Mouse (Mus musculus) embryonic facial prominence, embryonic 12.5 days (tissue): ENCODE measurements around the gene Rpl9-ps6. TPM values are rescaled to one million over a fixed set of nuclear protein-coding genes. Genes with fewer than 3 reads are reported as not detected.

Experiments
- ATAC-seq: fragments of 200-750 bp; cut with Nextera tagmentation; 2 replicates; pipeline ENCODE4 v1.8.0; 2017; ENCODE audit not compliant: insufficient number of reproducible peaks, insufficient read depth, low FRiP score, low TSS enrichment
- H3K27ac ChIP-seq: fragments of 300-500 bp; sonication (generic); 2 replicates; pipeline ENCODE4 v1.5.1; 2016; ENCODE audit warnings: mild to moderate bottlenecking
- H3K27me3 ChIP-seq: fragments of 300-500 bp; sonication (generic); 2 replicates; pipeline ENCODE4 v1.6.1; 2016; ENCODE audit warnings: mild to moderate bottlenecking, moderate library complexity
- H3K36me3 ChIP-seq: fragments of 300-500 bp; sonication (generic); 2 replicates; pipeline ENCODE4 v1.6.1; 2016; ENCODE audit warnings: mild to moderate bottlenecking
- H3K4me1 ChIP-seq: fragments of 300-500 bp; sonication (generic); 2 replicates; pipeline ENCODE4 v1.6.1; 2016
- H3K4me2 ChIP-seq: fragments of 300-500 bp; sonication (generic); replicated peaks from 2 replicates; pipeline ENCODE4 v1.6.1; 2016; ENCODE audit warnings: mild to moderate bottlenecking, moderate library complexity
- H3K4me3 ChIP-seq: fragments of 300-500 bp; sonication (generic); 2 replicates; pipeline ENCODE4 v1.5.1; 2016; ENCODE audit warnings: mild to moderate bottlenecking
- H3K9ac ChIP-seq: fragments of 300-500 bp; sonication (generic); 2 replicates; pipeline ENCODE4 v1.6.1; 2016; ENCODE audit warnings: mild to moderate bottlenecking, moderate library complexity
- H3K9me3 ChIP-seq: fragments of 300-500 bp; sonication (generic); 2 replicates; pipeline ENCODE4 v1.6.1; 2016; ENCODE audit warnings: mild to moderate bottlenecking, moderate library complexity
- WGBS: fragments of 180-500 bp; shearing (Covaris S2); methylation state at CpG from one replicate; pipeline ENCODE4 v1.1.7; 2016; 5-methylcytosine and 5-hydroxymethylcytosine counted together
- polyA plus RNA-seq: library from polyadenylated mRNA; unstranded; fragments of >200 nt; fragmentation: Nextera tagmentation; extraction: Ambion mirVana; gene quantifications from 2 replicates; pipeline ENCODE4 v1.2.1, GENCODE M21; 2016

Gene Rpl9-ps6
- 79.9 and 82.6 TPM in 2 replicates for polyA plus RNA-seq

- Histone ChIP-seq H3K4me1 (no peaks in the 10 kb centered on the region), H3K27me3 (no peaks in the 10 kb centered on the region), H3K4me3 (no peak within 1 kb of the TSS), H3K27ac (no peak within 1 kb of the TSS), H3K9ac (no peak within 1 kb of the TSS), H3K9me3 (no peaks in the 10 kb centered on the region), H3K36me3 (no peaks in the 10 kb centered on the region), H3K4me2 (no peak within 1 kb of the TSS)
- WGBS = 82% methylated on average over 6 of the region's 6 CpGs
- no peak for ATAC-seq
Observed at GRCm38 (mm10) chr19:32466478-32466877, at the start of gene Rpl9-ps6. TSS of gene Rpl9-ps6 (minus strand) at chr19:32466578.

- no peak for ATAC-seq
- H3K4me1 ChIP-seq = 0 out of 2 replicates have a peak, but pooled peaks cover 3% of the 10 kb centered on the region
- H3K4me2 ChIP-seq = no peak overlapping the region
- 0 out of 2 replicates have a peak, but pooled peaks cover 4% of the 10 kb centered on the region for H3K9me3 ChIP-seq
- WGBS = 42% methylated on average over 1 of the region's 1 CpGs
- peaks cover 53% of the 10 kb centered on the region for H3K36me3 ChIP-seq
- no peak overlapping the region for H3K4me3 ChIP-seq
- H3K27me3 ChIP-seq = no peaks in the 10 kb centered on the region
- no peak overlapping the region for H3K9ac ChIP-seq
- no peak overlapping the region for H3K27ac ChIP-seq
Observed at GRCm38 (mm10) chr19:32512518-32512917, 46.1 kb upstream of the Rpl9-ps6 start.

- 94% methylated on average over 6 of the region's 6 CpGs for WGBS
- peaks cover 48% of the 10 kb centered on the region for H3K36me3 ChIP-seq
- no peak for ATAC-seq
Observed at GRCm38 (mm10) chr19:32510962-32511361, 44.6 kb upstream of the Rpl9-ps6 start.

GRCm38 (mm10) chr19:32510267-32510666 is 43.9 kb upstream of the Rpl9-ps6 start:
- no peak for ATAC-seq
- H3K9me3 ChIP-seq = 0 out of 2 replicates have a peak, but pooled peaks cover 4% of the 10 kb centered on the region
- H3K9ac ChIP-seq = no peak overlapping the region
- no peak overlapping the region for H3K4me3 ChIP-seq
- no peak overlapping the region for H3K27ac ChIP-seq
- peaks cover 48% of the 10 kb centered on the region for H3K36me3 ChIP-seq
- H3K4me2 ChIP-seq = no peak overlapping the region
- no peaks in the 10 kb centered on the region for H3K27me3 ChIP-seq
- H3K4me1 ChIP-seq = 0 out of 2 replicates have a peak, but pooled peaks cover 3% of the 10 kb centered on the region
- WGBS = 74% methylated on average over 3 of the region's 3 CpGs

More at GRCm38 (mm10) chr19:32510962-32511361, 44.6 kb upstream of the Rpl9-ps6 start:
- Histone ChIP-seq H3K4me1 (0 out of 2 replicates have a peak, but pooled peaks cover 3% of the 10 kb centered on the region), H3K4me3 (no peak overlapping the region), H3K27ac (no peak overlapping the region), H3K9ac (no peak overlapping the region), H3K27me3 (no peaks in the 10 kb centered on the region), H3K9me3 (0 out of 2 replicates have a peak, but pooled peaks cover 4% of the 10 kb centered on the region), H3K4me2 (no peak overlapping the region)

- H3K9ac ChIP-seq = no peak overlapping the region
- H3K36me3 ChIP-seq = peaks cover 33% of the 10 kb centered on the region
- H3K27me3 ChIP-seq = no peaks in the 10 kb centered on the region
- 0 out of 2 replicates have a peak, but pooled peaks cover 4% of the 10 kb centered on the region for H3K9me3 ChIP-seq
- H3K4me1 ChIP-seq = 0 out of 2 replicates have a peak, but pooled peaks cover 3% of the 10 kb centered on the region
- WGBS = 89% methylated on average over 9 of the region's 9 CpGs
- H3K4me3 ChIP-seq = no peak overlapping the region
- ATAC-seq = no peak
- no peak overlapping the region for H3K4me2 ChIP-seq
- H3K27ac ChIP-seq = no peak overlapping the region
Observed at GRCm38 (mm10) chr19:32507526-32507925, 41.1 kb upstream of the Rpl9-ps6 start.

GRCm38 (mm10) chr19:32507100-32507499 is 40.7 kb upstream of the Rpl9-ps6 start:
- no peak for ATAC-seq
- H3K36me3 ChIP-seq = peaks cover 30% of the 10 kb centered on the region
- H3K4me2 ChIP-seq = no peak overlapping the region
- H3K9me3 ChIP-seq = 0 out of 2 replicates have a peak, but pooled peaks cover 2% of the 10 kb centered on the region
- H3K9ac ChIP-seq = no peak overlapping the region
- no peak overlapping the region for H3K27ac ChIP-seq
- WGBS = 87% methylated on average over 6 of the region's 6 CpGs
- 0 out of 2 replicates have a peak, but pooled peaks cover 3% of the 10 kb centered on the region for H3K4me1 ChIP-seq
- H3K27me3 ChIP-seq = no peaks in the 10 kb centered on the region
- no peak overlapping the region for H3K4me3 ChIP-seq

GRCm38 (mm10) chr19:32506514-32506913 is 40.1 kb upstream of the Rpl9-ps6 start:
- Histone ChIP-seq H3K4me3 (no peak overlapping the region), H3K36me3 (peaks cover 27% of the 10 kb centered on the region), H3K27ac (no peak overlapping the region), H3K4me1 (0 out of 2 replicates have a peak, but pooled peaks cover 3% of the 10 kb centered on the region), H3K27me3 (no peaks in the 10 kb centered on the region), H3K9me3 (no peaks in the 10 kb centered on the region), H3K9ac (no peak overlapping the region), H3K4me2 (no peak overlapping the region)
- no peak for ATAC-seq
- WGBS = 85% methylated on average over 5 of the region's 5 CpGs

- no peak overlapping the region for H3K4me2 ChIP-seq
- no peak overlapping the region for H3K27ac ChIP-seq
- 0 out of 2 replicates have a peak, but pooled peaks cover 3% of the 10 kb centered on the region for H3K4me1 ChIP-seq
- no peak overlapping the region for H3K4me3 ChIP-seq
- no peak overlapping the region for H3K9ac ChIP-seq
- no peak for ATAC-seq
- H3K36me3 ChIP-seq = peaks cover 24% of the 10 kb centered on the region
- H3K27me3 ChIP-seq = no peaks in the 10 kb centered on the region
- H3K9me3 ChIP-seq = no peaks in the 10 kb centered on the region
- 81% methylated on average over 8 of the region's 8 CpGs for WGBS
Observed at GRCm38 (mm10) chr19:32506081-32506480, 39.7 kb upstream of the Rpl9-ps6 start.

- Histone ChIP-seq H3K4me2 (no peak overlapping the region), H3K27ac (no peak overlapping the region), H3K27me3 (no peaks in the 10 kb centered on the region), H3K36me3 (peaks cover 31% of the 10 kb centered on the region; the same call in 1 of the 2 replicates), H3K9ac (no peak overlapping the region), H3K4me3 (no peak overlapping the region), H3K4me1 (no peaks in the 10 kb centered on the region), H3K9me3 (no peaks in the 10 kb centered on the region)
- WGBS = 83% methylated on average over 6 of the region's 6 CpGs
- ATAC-seq = no peak
Observed at GRCm38 (mm10) chr19:32501414-32501813, 35.0 kb upstream of the Rpl9-ps6 start.

- no peak overlapping the region for H3K4me2 ChIP-seq
- no peaks in the 10 kb centered on the region for H3K27me3 ChIP-seq
- H3K4me3 ChIP-seq = no peak overlapping the region
- no peaks in the 10 kb centered on the region for H3K9me3 ChIP-seq
- peaks cover 28% of the 10 kb centered on the region for H3K36me3 ChIP-seq
- no peak for ATAC-seq
- H3K9ac ChIP-seq = no peak overlapping the region
- H3K27ac ChIP-seq = no peak overlapping the region
- 94% methylated on average over 5 of the region's 5 CpGs for WGBS
- no peaks in the 10 kb centered on the region for H3K4me1 ChIP-seq
Observed at GRCm38 (mm10) chr19:32498002-32498401, 31.6 kb upstream of the Rpl9-ps6 start.

- H3K9ac ChIP-seq = no peak overlapping the region
- H3K27ac ChIP-seq = no peak overlapping the region
- 90% methylated on average over 6 of the region's 6 CpGs for WGBS
- H3K4me1 ChIP-seq = no peaks in the 10 kb centered on the region
- H3K36me3 ChIP-seq = peaks cover 33% of the 10 kb centered on the region
- no peak overlapping the region for H3K4me3 ChIP-seq
- no peak overlapping the region for H3K4me2 ChIP-seq
- no peaks in the 10 kb centered on the region for H3K27me3 ChIP-seq
- no peaks in the 10 kb centered on the region for H3K9me3 ChIP-seq
- ATAC-seq = no peak
Observed at GRCm38 (mm10) chr19:32497411-32497810, 31.0 kb upstream of the Rpl9-ps6 start.

- WGBS = 87% methylated on average over 11 of the region's 11 CpGs
- Histone ChIP-seq H3K9me3 (no peaks in the 10 kb centered on the region), H3K9ac (no peak overlapping the region), H3K4me1 (no peaks in the 10 kb centered on the region), H3K36me3 (peaks cover 34% of the 10 kb centered on the region), H3K4me2 (no peak overlapping the region), H3K27me3 (no peaks in the 10 kb centered on the region), H3K4me3 (no peak overlapping the region), H3K27ac (no peak overlapping the region)
- ATAC-seq = no peak
Observed at GRCm38 (mm10) chr19:32495034-32495433, 28.7 kb upstream of the Rpl9-ps6 start.
